Mouse (Mus musculus) heart, postnatal 10 days (tissue): Measurements from ENCODE around the gene Plcxd2. TPM values are rescaled to one million over a fixed set of nuclear protein-coding genes. Genes with fewer than 3 reads are reported as not detected.

ENCODE experiments used
- DNase-seq, 2 experiments: peaks; one replicate each; pipeline ENCODE4 v3.0.0; 2021
- intact Hi-C: fragments of 180-260 bp; cut with DNase I; formaldehyde crosslinking; loops from one replicate; pipeline ENCODE4 v1.15.1; 2025
- total RNA-seq, 2 experiments: library from RNA; stranded (reverse); gene quantifications; 2 replicates each; pipeline ENCODE4 v1.2.3; 2021

Gene Plcxd2
- under 1 TPM; 0.19 to 0.27 TPM for total RNA-seq

GRCm38 (mm10) chr16:46010153-46010905 lies at the start of gene Plcxd2:
Plcxd2 (minus strand) TSS chr16:46010218.
- peak; percentile 95 to 96 for DNase-seq

GRCm38 (mm10) chr16:46046906-46047305 lies 36.9 kb upstream of the Plcxd2 start:
- intact Hi-C loops = no loop called here
- DNase-seq = no peak

More at GRCm38 (mm10) chr16:46010153-46010905, at the start of gene Plcxd2:
- intact Hi-C loops = no loop called here

- no peak for DNase-seq
- intact Hi-C loops = no loop called here
These were observed 26.2 kb upstream of the Plcxd2 start for GRCm38 (mm10) chr16:46036261-46036660.

GRCm38 (mm10) chr16:46033896-46034295 lies 23.9 kb upstream of the Plcxd2 start:
- intact Hi-C loops = no loop called here

GRCm38 (mm10) chr16:46022958-46023491 lies 13.0 kb upstream of the Plcxd2 start:
- no peak for DNase-seq
- intact Hi-C loops = loop anchor here (2.0 to 5.0 kb wide), 3 partner anchors 32 to 338 kb away; no protein-coding TSS in a partner anchor

More at GRCm38 (mm10) chr16:46033896-46034295, 23.9 kb upstream of the Plcxd2 start:
- no peak for DNase-seq

GRCm38 (mm10) chr16:46022189-46022928 lies 12.3 kb upstream of the Plcxd2 start:
- DNase-seq = peak; percentile 72
- intact Hi-C loops = loop anchor here (2.0 to 5.0 kb wide), 3 partner anchors 32 to 338 kb away; no protein-coding TSS in a partner anchor

- no peak for DNase-seq
- intact Hi-C loops = loop anchor here (2.0 to 5.0 kb wide), 2 partner anchors 49 to 265 kb away; no protein-coding TSS in a partner anchor
These were observed 11.3 kb upstream of the Plcxd2 start for GRCm38 (mm10) chr16:46021302-46021701.

- intact Hi-C loops = loop anchor here (2.0 to 5.0 kb wide), 2 partner anchors 48 to 264 kb away; no protein-coding TSS in a partner anchor
- DNase-seq = no peak
These were observed 10.4 kb upstream of the Plcxd2 start for GRCm38 (mm10) chr16:46020396-46020795.

GRCm38 (mm10) chr16:46019799-46020198 lies 9.8 kb upstream of the Plcxd2 start:
- intact Hi-C loops = loop anchor here (2.0 to 5.0 kb wide), 2 partner anchors 47 to 263 kb away; no protein-coding TSS in a partner anchor
- DNase-seq = no peak

- intact Hi-C loops = no loop called here
- no peak for DNase-seq
These were observed 9.3 kb upstream of the Plcxd2 start for GRCm38 (mm10) chr16:46019359-46019758.

GRCm38 (mm10) chr16:46011696-46012095 lies 1.7 kb upstream of the Plcxd2 start:
- intact Hi-C loops = no loop called here
- no peak for DNase-seq

GRCm38 (mm10) chr16:46010906-46011220 lies 845 bp upstream of the Plcxd2 start:
- intact Hi-C loops = no loop called here
- DNase-seq = peak in 1 of 2 experiments; percentile 27

GRCm38 (mm10) chr16:46009717-46010116 lies 301 bp downstream of the Plcxd2 start:
- no peak for DNase-seq
- intact Hi-C loops = no loop called here

GRCm38 (mm10) chr16:46008766-46009165 lies 1.3 kb downstream of the Plcxd2 start:
- intact Hi-C loops = no loop called here
- no peak for DNase-seq

- intact Hi-C loops = no loop called here
- DNase-seq = no peak
These were observed 1.9 kb downstream of the Plcxd2 start for GRCm38 (mm10) chr16:46008036-46008605.

GRCm38 (mm10) chr16:46006261-46006660 lies 3.8 kb downstream of the Plcxd2 start:
- no peak for DNase-seq
- intact Hi-C loops = no loop called here

- no peak for DNase-seq
- intact Hi-C loops = no loop called here
These were observed 8.4 kb downstream of the Plcxd2 start for GRCm38 (mm10) chr16:46001550-46002166.

GRCm38 (mm10) chr16:46000976-46001375 lies 9.0 kb downstream of the Plcxd2 start:
- no peak for DNase-seq
- intact Hi-C loops = no loop called here

GRCm38 (mm10) chr16:45999374-46000191 lies 10.4 kb downstream of the Plcxd2 start:
- intact Hi-C loops = no loop called here
- no peak for DNase-seq

GRCm38 (mm10) chr16:45998231-45998630 lies 11.8 kb downstream of the Plcxd2 start:
- intact Hi-C loops = no loop called here

More at GRCm38 (mm10) chr16:45998231-45998630, 11.8 kb downstream of the Plcxd2 start:
- DNase-seq = no peak
